Mouse (Mus musculus): ENCODE results near the gene Thrb. TPM values are rescaled to one million over a fixed set of nuclear protein-coding genes. Genes with fewer than 3 reads are reported as not detected.

Gene Thrb
- polyA plus RNA-seq, 1 experiment from 2014 or later = 1.2 TPM

DNA sequence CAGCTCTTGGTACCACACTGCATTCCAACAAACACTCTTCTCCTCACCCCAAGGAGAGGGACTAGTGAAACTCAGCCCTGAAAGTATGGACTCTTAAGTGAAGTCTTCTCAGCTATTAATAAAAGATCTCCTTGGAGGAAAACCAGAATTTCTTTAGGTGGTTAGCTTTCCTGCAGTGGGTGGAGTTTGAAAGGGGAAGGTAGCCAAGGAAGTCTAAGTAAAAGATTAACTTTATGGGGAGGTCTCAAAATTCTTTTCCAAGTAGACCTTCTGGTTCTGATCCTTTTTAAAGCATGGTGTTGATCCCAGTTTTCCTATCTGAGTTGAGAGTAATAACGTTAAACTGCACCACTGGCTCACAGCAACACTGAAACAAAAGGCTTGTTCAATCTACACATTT lies 31.2 kb downstream of the Thrb start:
- no peak for ATAC-seq (replicated peaks; ENCODE audit: extremely low read depth, insufficient read depth, low FRiP score)
- Histone ChIP-seq H3K9ac (ENCODE audit: low read length) (no peak overlapping the region), H3K27ac (ENCODE audit: low read length) (no peak overlapping the region), H3K27me3 (ENCODE audit: control insufficient read depth, insufficient read depth, low read length) (no peaks in the 10 kb centered on the region), H3K36me3 (ENCODE audit: control insufficient read depth, insufficient read depth) (no peaks in the 10 kb centered on the region), H3K9me3 (replicated peaks; ENCODE audit: control insufficient read depth, low read length) (no peaks in the 10 kb centered on the region), H3K4me2 (ENCODE audit: low read depth, low read length) (no peak overlapping the region), H3K4me1 (ENCODE audit: control insufficient read depth, insufficient read depth, low read length) (no peaks in the 10 kb centered on the region), H3K4me3 (ENCODE audit: low read length) (no peak overlapping the region)
- 7% methylated on average over 1 of the region's 1 CpGs for WGBS

DNA sequence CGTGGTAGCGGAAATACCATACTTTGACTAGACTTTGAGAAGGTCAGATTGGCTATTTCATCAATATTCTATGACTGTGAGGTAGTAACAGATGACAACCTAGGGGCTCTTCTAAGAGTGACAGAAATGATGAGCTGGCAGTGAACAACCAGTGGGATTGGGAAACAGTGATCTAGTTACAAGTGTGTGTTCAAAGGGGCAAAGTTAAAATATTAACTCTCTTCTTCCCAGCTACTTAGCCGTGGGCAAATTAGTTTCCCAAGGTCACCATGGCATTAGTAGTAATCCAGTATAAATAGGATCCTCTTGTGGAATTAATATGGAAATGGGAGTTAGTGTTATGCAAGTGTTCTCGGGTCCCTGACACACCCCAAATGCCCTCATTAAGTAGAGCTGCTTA lies 35.5 kb downstream of the Thrb start:
- Histone ChIP-seq H3K27me3 (ENCODE audit: control insufficient read depth, insufficient read depth, low read length) (no peaks in the 10 kb centered on the region), H3K9me3 (replicated peaks; ENCODE audit: control insufficient read depth, low read length) (no peaks in the 10 kb centered on the region), H3K27ac (ENCODE audit: low read length) (no peak overlapping the region), H3K36me3 (ENCODE audit: control insufficient read depth, insufficient read depth) (no peaks in the 10 kb centered on the region), H3K4me1 (ENCODE audit: control insufficient read depth, insufficient read depth, low read length) (no peaks in the 10 kb centered on the region), H3K9ac (ENCODE audit: low read length) (no peak overlapping the region), H3K4me3 (ENCODE audit: low read length) (no peak overlapping the region), H3K4me2 (ENCODE audit: low read depth, low read length) (no peak overlapping the region)
- ATAC-seq (replicated peaks; ENCODE audit: extremely low read depth, insufficient read depth, low FRiP score) = no peak
- WGBS = 73% methylated on average over 4 of the region's 4 CpGs

DNA sequence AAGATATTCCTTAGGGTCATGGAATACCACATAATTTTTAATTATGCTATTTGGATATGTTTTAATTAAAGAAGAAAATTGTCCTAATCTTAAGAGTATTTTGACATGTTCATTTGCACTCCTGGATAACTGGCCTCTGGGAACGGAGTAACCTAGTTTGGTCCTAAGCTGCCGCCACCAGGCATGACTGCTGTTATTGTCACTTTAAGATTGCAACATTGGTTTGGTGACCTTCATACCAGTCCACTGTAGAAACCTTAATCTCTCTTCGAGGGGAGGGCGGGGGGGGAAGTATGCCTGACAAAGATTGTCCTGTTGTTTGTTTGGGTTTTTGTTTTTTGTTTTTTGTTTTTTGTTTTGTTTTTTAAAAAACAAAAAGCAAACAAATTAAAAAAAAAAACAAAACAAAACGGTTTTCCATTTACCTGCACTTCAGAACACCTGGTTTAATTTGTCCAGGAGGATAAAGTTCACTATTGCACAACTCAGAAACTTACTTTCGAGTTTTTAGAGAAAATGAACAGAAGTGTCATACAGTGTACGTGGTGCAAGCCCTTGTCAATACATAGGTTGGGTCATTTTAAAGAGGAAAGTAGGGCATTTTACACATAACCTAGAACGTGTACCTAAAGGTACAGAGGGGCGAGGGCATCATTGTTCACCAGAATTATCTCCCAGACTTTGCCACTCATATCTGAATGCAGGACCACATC lies 38.0 kb downstream of the Thrb start:
- no peak overlapping the region for H3K4me3 ChIP-seq (ENCODE audit: low read length)
- H3K36me3 ChIP-seq (ENCODE audit: control insufficient read depth, insufficient read depth) = no peaks in the 10 kb centered on the region
- no peaks in the 10 kb centered on the region for H3K9me3 ChIP-seq (replicated peaks; ENCODE audit: control insufficient read depth, low read length)
- no peaks in the 10 kb centered on the region for H3K4me1 ChIP-seq (ENCODE audit: control insufficient read depth, insufficient read depth, low read length)
- H3K4me2 ChIP-seq (ENCODE audit: low read depth, low read length) = no peak overlapping the region
- no peaks in the 10 kb centered on the region for H3K27me3 ChIP-seq (ENCODE audit: control insufficient read depth, insufficient read depth, low read length)
- ATAC-seq (replicated peaks; ENCODE audit: extremely low read depth, insufficient read depth, low FRiP score) = no peak
- 80% methylated on average over 9 of the region's 9 CpGs for WGBS
- no peak overlapping the region for H3K9ac ChIP-seq (ENCODE audit: low read length)
- H3K27ac ChIP-seq (ENCODE audit: low read length) = no peak overlapping the region

DNA sequence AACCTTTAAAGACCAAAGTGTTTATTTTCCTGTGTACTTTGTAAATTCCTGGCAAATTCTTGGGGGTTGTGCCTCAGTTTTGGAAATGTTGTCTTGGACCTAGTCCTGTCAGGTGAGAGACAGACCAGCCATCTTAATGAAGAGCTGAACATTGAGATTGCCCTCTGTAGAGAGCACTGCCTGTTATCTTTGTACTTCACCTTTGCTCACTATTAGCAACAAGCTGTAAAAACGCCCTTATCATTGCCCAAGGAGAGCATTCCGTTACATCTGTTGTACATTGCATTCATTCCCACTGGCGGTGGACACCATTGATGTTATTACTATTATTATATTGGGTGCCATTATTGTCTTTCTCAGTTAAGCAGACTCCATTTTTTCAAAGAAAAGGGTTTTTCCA lies 40.2 kb downstream of the Thrb start:
- Histone ChIP-seq H3K9ac (ENCODE audit: low read length) (no peak overlapping the region), H3K36me3 (ENCODE audit: control insufficient read depth, insufficient read depth) (no peaks in the 10 kb centered on the region), H3K27me3 (ENCODE audit: control insufficient read depth, insufficient read depth, low read length) (no peaks in the 10 kb centered on the region), H3K9me3 (replicated peaks; ENCODE audit: control insufficient read depth, low read length) (no peaks in the 10 kb centered on the region), H3K27ac (ENCODE audit: low read length) (no peak overlapping the region), H3K4me1 (ENCODE audit: control insufficient read depth, insufficient read depth, low read length) (no peaks in the 10 kb centered on the region), H3K4me2 (ENCODE audit: low read depth, low read length) (no peak overlapping the region), H3K4me3 (ENCODE audit: low read length) (no peak overlapping the region)
- 58% methylated on average over 3 of the region's 3 CpGs for WGBS
- ATAC-seq (replicated peaks; ENCODE audit: extremely low read depth, insufficient read depth, low FRiP score) = no peak

DNA sequence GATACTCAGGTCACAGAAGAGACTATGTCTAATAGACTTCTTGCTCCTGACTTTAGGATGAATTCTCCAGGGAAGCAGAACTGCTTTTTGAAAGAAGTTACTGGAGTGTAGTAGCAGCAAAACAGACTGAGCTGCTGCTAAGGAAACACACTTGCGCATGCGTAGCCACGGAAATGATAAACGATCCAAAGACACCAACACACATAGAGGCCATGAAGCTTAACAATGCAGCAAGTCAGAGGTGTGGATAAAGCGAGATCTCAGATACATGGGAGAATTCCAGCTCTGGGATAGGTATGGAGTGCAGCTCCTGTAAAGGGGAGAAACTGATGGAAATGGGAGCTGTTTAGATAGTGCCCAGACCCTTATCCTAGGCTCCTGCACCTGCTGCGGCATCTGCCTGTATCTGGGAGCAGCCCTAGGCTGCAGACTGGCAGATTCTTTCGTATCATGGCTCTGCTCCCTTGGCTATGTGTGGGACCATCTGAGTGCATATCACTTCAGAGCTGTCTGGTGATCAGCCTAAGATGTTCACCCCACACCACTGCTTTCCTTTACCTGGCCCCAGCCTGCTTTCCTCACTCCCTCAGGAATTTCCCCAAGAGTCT lies 53.3 kb downstream of the Thrb start:
- WGBS = 78% methylated on average over 7 of the region's 7 CpGs
- no peak overlapping the region for H3K4me3 ChIP-seq (ENCODE audit: low read length)
- no peaks in the 10 kb centered on the region for H3K4me1 ChIP-seq (ENCODE audit: control insufficient read depth, insufficient read depth, low read length)
- no peaks in the 10 kb centered on the region for H3K27me3 ChIP-seq (ENCODE audit: control insufficient read depth, insufficient read depth, low read length)
- no peak overlapping the region for H3K9ac ChIP-seq (ENCODE audit: low read length)
- no peaks in the 10 kb centered on the region; the same call in 1 of the 2 replicates for H3K9me3 ChIP-seq (replicated peaks; ENCODE audit: control insufficient read depth, low read length)
- H3K4me2 ChIP-seq (ENCODE audit: low read depth, low read length) = no peak overlapping the region
- no peak overlapping the region for H3K27ac ChIP-seq (ENCODE audit: low read length)
- no peak for ATAC-seq (replicated peaks; ENCODE audit: extremely low read depth, insufficient read depth, low FRiP score)
- no peaks in the 10 kb centered on the region for H3K36me3 ChIP-seq (ENCODE audit: control insufficient read depth, insufficient read depth)

DNA sequence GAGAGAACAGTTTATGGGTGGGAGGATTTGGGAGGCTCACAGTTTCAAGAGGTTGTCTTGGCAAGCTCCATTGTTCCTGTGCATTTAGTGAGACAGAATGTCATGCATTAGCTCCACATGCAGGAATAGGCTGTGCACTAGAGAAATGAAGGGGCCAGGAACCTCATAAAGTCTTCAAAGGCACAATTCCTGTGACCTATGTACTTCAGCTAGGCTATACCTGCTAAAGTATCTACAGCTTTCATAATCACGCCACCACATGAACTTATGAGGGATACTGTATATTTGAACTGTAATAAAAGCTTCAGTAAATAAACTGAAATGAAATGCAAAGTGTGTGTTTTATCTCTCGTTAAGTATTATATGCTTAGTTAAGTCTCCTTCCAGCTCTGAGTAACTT lies 59.4 kb downstream of the Thrb start:
- Histone ChIP-seq H3K9ac (ENCODE audit: low read length) (no peak overlapping the region), H3K27me3 (ENCODE audit: control insufficient read depth, insufficient read depth, low read length) (no peaks in the 10 kb centered on the region), H3K4me2 (ENCODE audit: low read depth, low read length) (no peak overlapping the region), H3K4me1 (ENCODE audit: control insufficient read depth, insufficient read depth, low read length) (no peaks in the 10 kb centered on the region), H3K36me3 (ENCODE audit: control insufficient read depth, insufficient read depth) (no peaks in the 10 kb centered on the region), H3K4me3 (ENCODE audit: low read length) (no peak overlapping the region), H3K9me3 (replicated peaks; ENCODE audit: control insufficient read depth, low read length) (no peaks in the 10 kb centered on the region; the same call in 1 of the 2 replicates), H3K27ac (ENCODE audit: low read length) (no peak overlapping the region)
- WGBS = 79% methylated on average over 2 of the region's 2 CpGs
- no peak for ATAC-seq (replicated peaks; ENCODE audit: extremely low read depth, insufficient read depth, low FRiP score)

DNA sequence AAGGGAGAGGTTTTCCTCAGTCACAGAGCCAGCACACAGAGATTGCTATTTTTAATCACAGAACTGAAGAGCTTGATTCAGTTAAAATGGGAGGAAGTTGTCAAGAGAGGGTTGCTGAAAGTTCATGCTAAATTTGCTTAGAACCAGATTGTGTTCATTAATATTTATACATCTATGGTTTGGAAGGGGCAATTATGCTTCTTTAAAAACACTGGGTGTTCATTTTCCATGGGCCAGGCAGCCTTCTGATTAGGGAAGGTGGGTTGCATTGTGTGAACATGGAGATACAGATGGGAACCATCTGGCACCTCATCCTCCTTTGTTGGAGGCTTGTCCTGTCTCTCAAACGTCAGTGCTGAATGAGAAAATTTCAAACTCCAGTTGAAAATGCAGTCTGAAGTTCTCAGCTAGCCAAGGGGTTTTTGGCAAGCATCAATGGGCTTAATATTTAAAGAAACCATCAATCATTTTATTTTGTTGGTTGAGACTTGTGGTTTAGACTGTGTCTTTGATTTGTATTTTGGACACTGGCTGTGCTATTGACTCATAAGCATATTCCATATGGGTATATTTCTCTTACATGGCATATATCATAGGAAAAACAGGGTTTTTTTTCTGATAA lies 62.9 kb downstream of the Thrb start:
- WGBS = 45% methylated on average over 1 of the region's 1 CpGs
- H3K9me3 ChIP-seq (replicated peaks; ENCODE audit: control insufficient read depth, low read length) = no peaks in the 10 kb centered on the region
- H3K9ac ChIP-seq (ENCODE audit: low read length) = no peak overlapping the region
- H3K4me2 ChIP-seq (ENCODE audit: low read depth, low read length) = no peak overlapping the region
- no peaks in the 10 kb centered on the region for H3K27me3 ChIP-seq (ENCODE audit: control insufficient read depth, insufficient read depth, low read length)
- H3K4me1 ChIP-seq (ENCODE audit: control insufficient read depth, insufficient read depth, low read length) = no peaks in the 10 kb centered on the region
- no peak overlapping the region for H3K27ac ChIP-seq (ENCODE audit: low read length)
- no peak for ATAC-seq (replicated peaks; ENCODE audit: extremely low read depth, insufficient read depth, low FRiP score)
- H3K36me3 ChIP-seq (ENCODE audit: control insufficient read depth, insufficient read depth) = no peaks in the 10 kb centered on the region
- H3K4me3 ChIP-seq (ENCODE audit: low read length) = no peak overlapping the region

DNA sequence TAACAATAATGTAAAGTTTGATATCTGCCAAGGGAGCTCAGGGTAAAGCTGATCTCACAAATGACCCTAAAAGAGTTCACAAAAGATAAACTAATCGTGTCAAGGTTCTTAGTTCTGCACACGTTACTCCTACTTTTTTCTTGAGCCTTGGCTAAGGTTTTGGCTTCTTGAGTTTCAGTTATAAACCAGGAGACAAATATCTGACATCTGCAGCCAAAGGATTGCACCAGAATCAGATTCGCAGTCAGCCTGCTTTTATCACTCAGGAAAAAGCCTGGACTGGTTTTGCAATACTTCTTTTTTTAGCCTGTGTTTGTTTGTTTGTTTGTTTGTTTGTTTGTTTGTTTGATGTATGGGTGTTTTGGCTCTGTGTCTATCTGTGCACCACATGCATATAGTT lies 64.5 kb downstream of the Thrb start:
- Histone ChIP-seq H3K4me1 (ENCODE audit: control insufficient read depth, insufficient read depth, low read length) (no peaks in the 10 kb centered on the region), H3K9me3 (replicated peaks; ENCODE audit: control insufficient read depth, low read length) (no peaks in the 10 kb centered on the region), H3K27ac (ENCODE audit: low read length) (no peak overlapping the region), H3K27me3 (ENCODE audit: control insufficient read depth, insufficient read depth, low read length) (no peaks in the 10 kb centered on the region), H3K4me2 (ENCODE audit: low read depth, low read length) (no peak overlapping the region), H3K4me3 (ENCODE audit: low read length) (no peak overlapping the region), H3K36me3 (ENCODE audit: control insufficient read depth, insufficient read depth) (no peaks in the 10 kb centered on the region), H3K9ac (ENCODE audit: low read length) (no peak overlapping the region)
- no peak for ATAC-seq (replicated peaks; ENCODE audit: extremely low read depth, insufficient read depth, low FRiP score)
- WGBS = 70% methylated on average over 3 of the region's 3 CpGs

DNA sequence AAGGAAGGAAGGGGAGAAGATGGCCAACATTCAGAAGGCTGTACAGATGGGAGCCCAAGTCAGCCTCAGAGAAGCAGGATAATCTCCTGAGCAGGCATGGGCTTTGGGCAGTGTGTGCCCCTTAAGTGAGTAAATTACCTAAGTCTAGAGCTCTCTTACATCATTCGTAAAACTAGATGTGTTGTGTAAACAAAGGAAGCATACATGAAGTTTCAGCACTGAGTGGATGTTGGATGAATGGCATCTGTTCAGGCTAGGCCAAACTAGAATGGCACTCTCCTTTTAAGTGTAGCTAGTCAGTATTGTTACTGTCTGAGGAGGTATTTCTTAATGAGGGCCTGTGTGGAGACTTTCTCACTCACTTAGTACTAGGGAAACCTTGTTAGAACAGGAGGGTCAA lies 66.8 kb downstream of the Thrb start:
- no peak for ATAC-seq (replicated peaks; ENCODE audit: extremely low read depth, insufficient read depth, low FRiP score)
- Histone ChIP-seq H3K4me2 (ENCODE audit: low read depth, low read length) (no peak overlapping the region), H3K9me3 (replicated peaks; ENCODE audit: control insufficient read depth, low read length) (no peaks in the 10 kb centered on the region), H3K9ac (ENCODE audit: low read length) (no peak overlapping the region), H3K4me1 (ENCODE audit: control insufficient read depth, insufficient read depth, low read length) (no peaks in the 10 kb centered on the region), H3K27me3 (ENCODE audit: control insufficient read depth, insufficient read depth, low read length) (no peaks in the 10 kb centered on the region), H3K4me3 (ENCODE audit: low read length) (no peak overlapping the region), H3K36me3 (ENCODE audit: control insufficient read depth, insufficient read depth) (no peaks in the 10 kb centered on the region), H3K27ac (ENCODE audit: low read length) (no peak overlapping the region)
- WGBS = 68% methylated on average over 1 of the region's 1 CpGs

Data from heart, embryonic 16.5 days (tissue).